Mouse (Mus musculus): ENCODE measurements around the gene Atp1a1. TPM values are rescaled to one million over a fixed set of nuclear protein-coding genes. Genes with fewer than 3 reads are reported as not detected.

The Atp1a1 gene
- polyA plus RNA-seq, 1 experiment from 2014 or later, result 132 TPM

- TF ChIP-seq CTCF (IDR thresholded peaks at IDR 0.05; ENCODE audit: low read depth) (no peak), EP300 (optimal IDR thresholded peaks at IDR 0.05) (no peak)
- Histone ChIP-seq H3K4me3 (ENCODE audit: low read depth, low read length) (no peak overlapping the region), H3K27ac (replicated peaks) (no peak overlapping the region), H3K9ac (ENCODE audit: low read length) (no peak overlapping the region), H3K4me1 (replicated peaks; ENCODE audit: control insufficient read depth, insufficient read depth) (peaks cover under 1% of the 10 kb centered on the region; the same call in 1 of the 2 replicates), H3K36me3 (ENCODE audit: control insufficient read depth, insufficient read depth, low read length) (peaks cover 49% of the 10 kb centered on the region), H3K4me2 (replicated peaks; ENCODE audit: low read depth) (no peak overlapping the region), H3K9me3 (ENCODE audit: control insufficient read depth, low read length) (no peaks in the 10 kb centered on the region), H3K27me3 (ENCODE audit: control insufficient read depth, insufficient read depth, low read length) (no peaks in the 10 kb centered on the region)
- WGBS, result 59% methylated on average over 5 of the region's 5 CpGs
- DNase-seq (ENCODE audit: low spot score) (no peak), ATAC-seq (ENCODE audit: low FRiP score, low TSS enrichment) (0 out of 2 replicates have a peak, but pooled peaks have one; percentile 43)
These were observed 27.1 kb downstream of the Atp1a1 start for GRCm38 (mm10) chr3:101577361-101577760.

- Histone ChIP-seq H3K27me3 (ENCODE audit: control insufficient read depth, insufficient read depth, low read length) (no peaks in the 10 kb centered on the region), H3K36me3 (ENCODE audit: control insufficient read depth, insufficient read depth, low read length) (peaks cover 34% of the 10 kb centered on the region), H3K9me3 (ENCODE audit: control insufficient read depth, low read length) (no peaks in the 10 kb centered on the region), H3K4me3 (ENCODE audit: low read depth, low read length) (no peak overlapping the region), H3K27ac (replicated peaks) (no peak overlapping the region), H3K9ac (ENCODE audit: low read length) (no peak overlapping the region), H3K4me2 (replicated peaks; ENCODE audit: low read depth) (no peak overlapping the region), H3K4me1 (replicated peaks; ENCODE audit: control insufficient read depth, insufficient read depth) (peaks cover 7% of the 10 kb centered on the region; the same call in 1 of the 2 replicates)
- TF ChIP-seq EP300 (optimal IDR thresholded peaks at IDR 0.05) (no peak), CTCF (IDR thresholded peaks at IDR 0.05; ENCODE audit: low read depth) (no peak)
- 64% methylated on average over 9 of the region's 9 CpGs for WGBS
- DNase-seq (ENCODE audit: low spot score), result no peak
- ATAC-seq (ENCODE audit: low FRiP score, low TSS enrichment), result no peak
These were observed 28.9 kb downstream of the Atp1a1 start for GRCm38 (mm10) chr3:101575527-101576085.

- DNase-seq (ENCODE audit: low spot score) (no peak), ATAC-seq (ENCODE audit: low FRiP score, low TSS enrichment) (no peak)
- 82% methylated on average over 3 of the region's 3 CpGs for WGBS
- no peak overlapping the region for H3K27ac ChIP-seq (replicated peaks)
- peaks cover 27% of the 10 kb centered on the region for H3K36me3 ChIP-seq (ENCODE audit: control insufficient read depth, insufficient read depth, low read length)
- TF ChIP-seq EP300 (optimal IDR thresholded peaks at IDR 0.05) (no peak), CTCF (IDR thresholded peaks at IDR 0.05; ENCODE audit: low read depth) (no peak)
- H3K4me1 ChIP-seq (replicated peaks; ENCODE audit: control insufficient read depth, insufficient read depth), result peaks cover 7% of the 10 kb centered on the region; the same call in 1 of the 2 replicates
- no peaks in the 10 kb centered on the region for H3K9me3 ChIP-seq (ENCODE audit: control insufficient read depth, low read length)
- no peaks in the 10 kb centered on the region for H3K27me3 ChIP-seq (ENCODE audit: control insufficient read depth, insufficient read depth, low read length)
- H3K9ac ChIP-seq (ENCODE audit: low read length), result no peak overlapping the region
- no peak overlapping the region for H3K4me3 ChIP-seq (ENCODE audit: low read depth, low read length)
- H3K4me2 ChIP-seq (replicated peaks; ENCODE audit: low read depth), result no peak overlapping the region
These were observed 29.9 kb downstream of the Atp1a1 start for GRCm38 (mm10) chr3:101574463-101575193.

GRCm38 (mm10) chr3:101572991-101573390 lies 31.5 kb downstream of the Atp1a1 start:
- Histone ChIP-seq H3K27ac (replicated peaks) (0 out of 2 replicates have a peak overlapping the region, but pooled peaks have one; percentile 61), H3K4me3 (ENCODE audit: low read depth, low read length) (no peak overlapping the region), H3K27me3 (ENCODE audit: control insufficient read depth, insufficient read depth, low read length) (no peaks in the 10 kb centered on the region), H3K4me1 (replicated peaks; ENCODE audit: control insufficient read depth, insufficient read depth) (peaks cover 7% of the 10 kb centered on the region; the same call in 1 of the 2 replicates), H3K9me3 (ENCODE audit: control insufficient read depth, low read length) (no peaks in the 10 kb centered on the region), H3K36me3 (ENCODE audit: control insufficient read depth, insufficient read depth, low read length) (peaks cover 15% of the 10 kb centered on the region), H3K4me2 (replicated peaks; ENCODE audit: low read depth) (no peak overlapping the region), H3K9ac (ENCODE audit: low read length) (no peak overlapping the region)
- TF ChIP-seq CTCF (IDR thresholded peaks at IDR 0.05; ENCODE audit: low read depth) (no peak), EP300 (optimal IDR thresholded peaks at IDR 0.05) (no peak)
- DNase-seq (ENCODE audit: low spot score), result no peak
- 65% methylated on average over 5 of the region's 5 CpGs for WGBS
- no peak for ATAC-seq (ENCODE audit: low FRiP score, low TSS enrichment)

DNA sequence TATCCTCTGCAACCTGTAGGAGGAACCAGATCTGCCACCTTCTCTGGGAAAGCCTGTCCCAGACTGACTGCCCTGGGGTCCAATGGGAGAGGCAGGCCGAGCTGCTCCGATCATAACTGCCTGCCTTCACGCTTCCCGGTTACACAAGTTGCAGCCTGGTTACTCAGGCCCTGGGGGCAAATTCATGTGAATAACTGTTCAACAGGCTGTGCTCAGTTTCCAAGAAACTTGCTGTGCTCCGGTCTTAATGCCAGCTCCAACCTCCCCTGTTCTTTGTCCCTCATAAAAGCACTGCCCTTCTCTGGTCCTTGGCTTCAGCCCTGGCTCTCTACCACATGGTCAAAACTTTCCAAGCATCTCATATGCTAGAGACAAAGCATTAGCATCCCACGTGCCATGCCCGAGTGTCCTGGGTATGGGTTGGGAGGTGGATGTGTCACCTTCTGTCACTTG lies 32.3 kb downstream of the Atp1a1 start:
- peak; percentile 70 for ATAC-seq (ENCODE audit: low FRiP score, low TSS enrichment)

More for the DNA sequence above, 32.3 kb downstream of the Atp1a1 start:
- 37% methylated on average over 7 of the region's 7 CpGs for WGBS
- H3K27ac ChIP-seq (replicated peaks), result peak overlapping the region; percentile 61
- no peaks in the 10 kb centered on the region for H3K9me3 ChIP-seq (ENCODE audit: control insufficient read depth, low read length)
- TF ChIP-seq EP300 (optimal IDR thresholded peaks at IDR 0.05) (no peak), CTCF (IDR thresholded peaks at IDR 0.05; ENCODE audit: low read depth) (peak; percentile 41; the same call in 1 of the 2 replicates)
- no peaks in the 10 kb centered on the region for H3K27me3 ChIP-seq (ENCODE audit: control insufficient read depth, insufficient read depth, low read length)
- no peak overlapping the region for H3K4me2 ChIP-seq (replicated peaks; ENCODE audit: low read depth)
- no peak overlapping the region for H3K9ac ChIP-seq (ENCODE audit: low read length)
- H3K4me3 ChIP-seq (ENCODE audit: low read depth, low read length), result no peak overlapping the region
- peaks cover 9% of the 10 kb centered on the region for H3K36me3 ChIP-seq (ENCODE audit: control insufficient read depth, insufficient read depth, low read length)
- H3K4me1 ChIP-seq (replicated peaks; ENCODE audit: control insufficient read depth, insufficient read depth), result peaks cover 7% of the 10 kb centered on the region; the same call in 1 of the 2 replicates
- DNase-seq (ENCODE audit: low spot score), result peak; percentile 69
